21 mouse cellular contexts compared by ENCODE assay signal in the genomic region with DNA sequence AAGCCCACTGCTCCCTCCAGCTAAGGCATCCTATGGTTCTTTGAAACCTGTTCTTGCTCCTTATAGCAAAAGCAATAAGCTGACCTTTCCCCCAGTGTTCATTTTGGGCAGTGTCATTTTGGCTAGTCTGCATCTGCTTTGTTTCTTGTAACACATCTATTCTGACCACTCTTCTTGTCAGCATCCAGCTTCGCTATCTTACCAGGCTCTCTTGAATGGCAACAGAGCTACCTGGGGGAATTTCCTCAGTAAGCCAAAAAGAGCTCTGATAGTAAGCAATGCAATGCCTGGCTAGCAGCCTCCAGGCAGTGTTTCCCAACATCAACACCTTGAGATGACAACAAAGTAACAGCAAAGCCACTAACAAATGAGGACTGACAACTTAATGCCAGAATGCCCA.
"Had no signal": no experiment of that assay in that cellular context is flagged by ENCODE, and none has a peak within 500 bp of the region (broad histone marks: within the 10 kb centered on the region; RNA-seq: fewer than 3 reads in every experiment).

No protein-coding gene starts in this region.

- H3K27me3 ChIP-seq: limb, embryonic 12.5 days; limb, embryonic 15.5 days; lung, embryonic 15.5 days; megakaryocyte, embryonic 14.5 days; neural tube, embryonic 12.5 days; neural tube, embryonic 15.5 days; stomach, embryonic 15.5 days had no signal

- H3K27ac ChIP-seq: limb, embryonic 12.5 days; limb, embryonic 15.5 days; liver, embryonic 14.5 days; lung, embryonic 15.5 days; midbrain, embryonic 10.5 days; neural tube, embryonic 12.5 days; neural tube, embryonic 15.5 days; stomach, embryonic 15.5 days had no signal

- DNase-seq: kidney, postnatal 14 days; kidney, postnatal 4 days; left cerebral cortex, postnatal 4 days; lung, adult 18-20 months; lung, postnatal 10 days; lung, postnatal 36 days; midbrain, embryonic 14.5 days; retina, postnatal 1 day; right cerebral cortex, postnatal 25 days; spleen, adult 18-20 months; thymus, postnatal 25 days had no signal

- H3K9ac ChIP-seq: limb, embryonic 12.5 days; limb, embryonic 15.5 days; liver, embryonic 14.5 days; lung, embryonic 15.5 days; neural tube, embryonic 12.5 days; neural tube, embryonic 15.5 days; stomach, embryonic 15.5 days had no signal

- H3K4me2 ChIP-seq: limb, embryonic 12.5 days; limb, embryonic 15.5 days; liver, embryonic 11.5 days; lung, embryonic 15.5 days; neural tube, embryonic 12.5 days; neural tube, embryonic 15.5 days; stomach, embryonic 15.5 days had no signal

- H3K4me3 ChIP-seq: limb, embryonic 12.5 days; limb, embryonic 15.5 days; lung, embryonic 15.5 days; megakaryocyte, embryonic 14.5 days; midbrain, embryonic 10.5 days; neural tube, embryonic 12.5 days; neural tube, embryonic 15.5 days; stomach, embryonic 15.5 days had no signal

- H3K9me3 ChIP-seq: limb, embryonic 12.5 days; limb, embryonic 15.5 days; lung, embryonic 15.5 days; megakaryocyte, embryonic 14.5 days; neural tube, embryonic 15.5 days; stomach, embryonic 15.5 days had no signal

- H3K4me1 ChIP-seq: limb, embryonic 12.5 days; limb, embryonic 15.5 days; lung, embryonic 15.5 days; neural tube, embryonic 12.5 days; stomach, embryonic 15.5 days had no signal

- H3K36me3 ChIP-seq: limb, embryonic 12.5 days; limb, embryonic 15.5 days; lung, embryonic 15.5 days; midbrain, embryonic 10.5 days; neural tube, embryonic 12.5 days; neural tube, embryonic 15.5 days; stomach, embryonic 15.5 days had no signal
